30 mouse cellular contexts compared by ENCODE assay signal in genomic region chr10:42856574-42856973, GRCm38 (mm10). TPM values are rescaled to one million over a fixed set of nuclear protein-coding genes. Genes with fewer than 3 reads are reported as not detected.
"Had no signal": no experiment of that assay in that cellular context is flagged by ENCODE, and none has a peak within 500 bp of the region (broad histone marks: within the 10 kb centered on the region; RNA-seq: fewer than 3 reads in every experiment).

No protein-coding gene starts in this region.

- H3K36me3 ChIP-seq: limb, embryonic 10.5 days; limb, embryonic 12.5 days; limb, embryonic 13.5 days; limb, embryonic 15.5 days; liver, embryonic 12.5 days; liver, embryonic 13.5 days; liver, embryonic 15.5 days; lung, embryonic 15.5 days; midbrain, embryonic 10.5 days; midbrain, embryonic 12.5 days; midbrain, embryonic 13.5 days; midbrain, embryonic 15.5 days had no signal

- DNase-seq: left cerebral cortex, postnatal 4 days; liver; liver, embryonic 13.5 days; liver, postnatal 0 days; lung, adult 18-20 months; lung, adult 2 months; lung, embryonic 14.5 days; lung, postnatal 10 days; lung, postnatal 14 days; lung, postnatal 36 days; lung, postnatal 4 days; midbrain, embryonic 14.5 days had no signal

- H3K4me3 ChIP-seq: left cerebral cortex, adult 2 months; limb, embryonic 10.5 days; limb, embryonic 12.5 days; limb, embryonic 13.5 days; limb, embryonic 15.5 days; liver, embryonic 12.5 days; liver, embryonic 13.5 days; liver, embryonic 15.5 days; lung, embryonic 15.5 days; megakaryocyte, embryonic 14.5 days; midbrain, embryonic 10.5 days; midbrain, embryonic 12.5 days; midbrain, embryonic 13.5 days; midbrain, embryonic 15.5 days; myocyte had no signal

- H3K9ac ChIP-seq: limb, embryonic 12.5 days; limb, embryonic 13.5 days; limb, embryonic 15.5 days; liver, embryonic 12.5 days; liver, embryonic 13.5 days; liver, embryonic 14.5 days; liver, embryonic 15.5 days; liver, postnatal 0 days; lung, embryonic 14.5 days; lung, embryonic 15.5 days; midbrain, embryonic 12.5 days; midbrain, embryonic 13.5 days; midbrain, embryonic 15.5 days had no signal

- H3K4me2 ChIP-seq: limb, embryonic 12.5 days; limb, embryonic 13.5 days; limb, embryonic 15.5 days; liver, embryonic 11.5 days; liver, embryonic 12.5 days; liver, embryonic 13.5 days; liver, embryonic 15.5 days; lung, embryonic 14.5 days; lung, embryonic 15.5 days; midbrain, embryonic 12.5 days; midbrain, embryonic 13.5 days; midbrain, embryonic 15.5 days had no signal

- H3K27ac ChIP-seq: left cerebral cortex, adult 2 months; limb, embryonic 10.5 days; limb, embryonic 12.5 days; limb, embryonic 13.5 days; limb, embryonic 15.5 days; liver, embryonic 12.5 days; liver, embryonic 13.5 days; liver, embryonic 14.5 days; liver, embryonic 15.5 days; lung, embryonic 15.5 days; macrophage; midbrain, embryonic 10.5 days; midbrain, embryonic 12.5 days; midbrain, embryonic 13.5 days; midbrain, embryonic 15.5 days had no signal

- H3K27me3 ChIP-seq: limb, embryonic 12.5 days; liver, embryonic 12.5 days; liver, embryonic 15.5 days; midbrain, embryonic 12.5 days; midbrain, embryonic 13.5 days; midbrain, embryonic 15.5 days had no signal

- H3K9me3 ChIP-seq: limb, embryonic 10.5 days; limb, embryonic 15.5 days; liver, embryonic 15.5 days; lung, embryonic 15.5 days; midbrain, embryonic 10.5 days; midbrain, embryonic 12.5 days; midbrain, embryonic 13.5 days; midbrain, embryonic 15.5 days had no signal

- ATAC-seq: liver, embryonic 12.5 days; liver, postnatal 0 days; lung, postnatal 0 days; midbrain, embryonic 13.5 days; midbrain, embryonic 15.5 days had no signal

- H3K4me1 ChIP-seq: liver, embryonic 12.5 days; liver, embryonic 13.5 days; liver, embryonic 15.5 days had no signal

RNA-seq across cellular contexts. Expression of gene Scml4, which starts 3.6 kb away (rescaled TPM):
- polyA plus RNA-seq: macrophage had no signal
